Mouse (Mus musculus): Measurements from ENCODE around the gene Adgrl2. TPM values are rescaled to one million over a fixed set of nuclear protein-coding genes. Genes with fewer than 3 reads are reported as not detected.

Adgrl2 gene
- total RNA-seq, 1 experiment from 2014 or later = 82.1 TPM

GRCm38 (mm10) chr3:148977124-148977529 is 13.2 kb downstream of the Adgrl2 start:
- peak; percentile 10 for DNase-seq

GRCm38 (mm10) chr3:148971893-148972596 is 18.3 kb downstream of the Adgrl2 start:
- no peak for DNase-seq

- DNase-seq = no peak
Observed at GRCm38 (mm10) chr3:148964991-148965605, 25.3 kb downstream of the Adgrl2 start.

- no peak for DNase-seq
Observed at GRCm38 (mm10) chr3:148963381-148964044, 26.8 kb downstream of the Adgrl2 start.

GRCm38 (mm10) chr3:148961611-148962010 is 28.7 kb downstream of the Adgrl2 start:
- DNase-seq = no peak

GRCm38 (mm10) chr3:148960751-148961289 is 29.5 kb downstream of the Adgrl2 start:
- no peak for DNase-seq

GRCm38 (mm10) chr3:148960215-148960614 is 30.1 kb downstream of the Adgrl2 start:
- no peak for DNase-seq

GRCm38 (mm10) chr3:148959327-148960025 is 30.9 kb downstream of the Adgrl2 start:
- DNase-seq = peak; percentile 53

- DNase-seq = no peak
Observed at GRCm38 (mm10) chr3:148958714-148959113, 31.6 kb downstream of the Adgrl2 start.

GRCm38 (mm10) chr3:148958185-148958584 is 32.2 kb downstream of the Adgrl2 start:
- no peak for DNase-seq

- DNase-seq = no peak
Observed at GRCm38 (mm10) chr3:148956887-148957286, 33.5 kb downstream of the Adgrl2 start.

- DNase-seq = no peak
Observed at GRCm38 (mm10) chr3:148949796-148950195, 40.6 kb downstream of the Adgrl2 start.

GRCm38 (mm10) chr3:148947805-148948405 is 42.5 kb downstream of the Adgrl2 start:
- DNase-seq = no peak

GRCm38 (mm10) chr3:148947266-148947665 is 43.1 kb downstream of the Adgrl2 start:
- no peak for DNase-seq

GRCm38 (mm10) chr3:148945534-148945933 is 44.8 kb downstream of the Adgrl2 start:
- DNase-seq = no peak

- DNase-seq = no peak
Observed at GRCm38 (mm10) chr3:148939457-148939856, 50.9 kb downstream of the Adgrl2 start.

GRCm38 (mm10) chr3:148935056-148935455 is 55.3 kb downstream of the Adgrl2 start:
- DNase-seq = no peak

GRCm38 (mm10) chr3:148934279-148934678 is 56.1 kb downstream of the Adgrl2 start:
- no peak for DNase-seq

GRCm38 (mm10) chr3:148933160-148933559 is 57.2 kb downstream of the Adgrl2 start:
- DNase-seq = no peak

- no peak for DNase-seq
Observed at GRCm38 (mm10) chr3:148930913-148931312, 59.4 kb downstream of the Adgrl2 start.

GRCm38 (mm10) chr3:148926330-148926729 is 64.0 kb downstream of the Adgrl2 start:
- DNase-seq = no peak

GRCm38 (mm10) chr3:148922618-148923095 is 67.7 kb downstream of the Adgrl2 start:
- DNase-seq = no peak
